Mouse (Mus musculus): ENCODE results near the gene Hoxb13.

DNA sequence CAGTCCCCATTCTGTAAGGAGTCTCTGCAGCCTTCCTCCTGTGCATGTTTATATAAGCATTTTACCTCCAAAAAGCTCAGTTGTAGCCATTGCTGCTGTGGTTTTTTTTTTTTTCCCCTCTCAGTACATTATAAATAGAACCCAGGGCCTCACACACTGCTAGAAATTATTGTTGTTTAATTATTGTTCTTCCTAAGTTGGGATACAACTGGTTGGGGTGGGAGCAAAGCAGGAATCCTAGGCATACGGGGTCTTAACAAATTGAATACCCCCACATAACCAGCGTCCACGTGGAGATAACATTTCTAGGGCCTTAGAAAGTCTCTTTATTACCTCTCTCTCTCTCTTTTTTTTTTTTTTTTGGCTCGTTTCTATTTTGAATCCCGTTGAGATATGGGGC is 3.0 kb upstream of the Hoxb13 start:
- TF ChIP-seq CTCF (IDR thresholded peaks at IDR 0.05; ENCODE audit: low read depth): no peak
- no peak for TF ChIP-seq EP300 (IDR thresholded peaks at IDR 0.05; ENCODE audit: low read depth)
